Mouse (Mus musculus) kidney, adult 18-20 months (tissue): ENCODE measurements around the gene Rmi2.

Experiments
- DNase-seq: peaks from one replicate; pipeline ENCODE4 v3.0.0; 2021

Gene Rmi2

GRCm38 (mm10) chr16:10867501-10867900 is 32.6 kb downstream of the Rmi2 start:
- no peak for DNase-seq

GRCm38 (mm10) chr16:10867904-10868440 is 33.1 kb downstream of the Rmi2 start:
- DNase-seq, result peak; percentile 73

- no peak for DNase-seq
Observed at GRCm38 (mm10) chr16:10870969-10871368, 36.1 kb downstream of the Rmi2 start.

- peak; percentile 9 for DNase-seq
Observed at GRCm38 (mm10) chr16:10872825-10873360, 38.0 kb downstream of the Rmi2 start.

- peak; percentile 84 for DNase-seq
Observed at GRCm38 (mm10) chr16:10873654-10874053, 38.8 kb downstream of the Rmi2 start.

GRCm38 (mm10) chr16:10878227-10878626 is 43.4 kb downstream of the Rmi2 start:
- no peak for DNase-seq

- DNase-seq, result peak; percentile 69
Observed at GRCm38 (mm10) chr16:10879467-10879866, 44.6 kb downstream of the Rmi2 start.

- DNase-seq, result no peak
Observed at GRCm38 (mm10) chr16:10881231-10881962, 46.5 kb downstream of the Rmi2 start.

- no peak for DNase-seq
Observed at GRCm38 (mm10) chr16:10887436-10887835, 52.6 kb downstream of the Rmi2 start.

- no peak for DNase-seq
Observed at GRCm38 (mm10) chr16:10890363-10890762, 55.5 kb downstream of the Rmi2 start.

- DNase-seq, result no peak
Observed at GRCm38 (mm10) chr16:10893161-10893560, 58.3 kb downstream of the Rmi2 start.

- DNase-seq, result no peak
Observed at GRCm38 (mm10) chr16:10895906-10896305, 61.0 kb downstream of the Rmi2 start.

- DNase-seq, result no peak
Observed at GRCm38 (mm10) chr16:10897372-10897771, 62.5 kb downstream of the Rmi2 start.

GRCm38 (mm10) chr16:10900736-10901135 is 65.9 kb downstream of the Rmi2 start:
- DNase-seq, result no peak

- no peak for DNase-seq
Observed at GRCm38 (mm10) chr16:10901956-10902355, 67.1 kb downstream of the Rmi2 start.

- DNase-seq, result no peak
Observed at GRCm38 (mm10) chr16:10902849-10903248, 68.0 kb downstream of the Rmi2 start.

- DNase-seq, result no peak
Observed at GRCm38 (mm10) chr16:10905661-10906113, 70.8 kb downstream of the Rmi2 start.

GRCm38 (mm10) chr16:10910541-10910940 is 75.7 kb downstream of the Rmi2 start:
- no peak for DNase-seq

GRCm38 (mm10) chr16:10911061-10911460 is 76.2 kb downstream of the Rmi2 start:
- no peak for DNase-seq

- no peak for DNase-seq
Observed at GRCm38 (mm10) chr16:10915066-10915465, 80.2 kb downstream of the Rmi2 start.

GRCm38 (mm10) chr16:10916271-10916670 is 81.4 kb downstream of the Rmi2 start:
- DNase-seq, result no peak

GRCm38 (mm10) chr16:10919856-10920255 is 85.0 kb downstream of the Rmi2 start:
- DNase-seq, result no peak

- DNase-seq, result no peak
Observed at GRCm38 (mm10) chr16:10923561-10923960, 88.7 kb downstream of the Rmi2 start.

- peak; percentile 50 for DNase-seq
Observed at GRCm38 (mm10) chr16:10925591-10926180, 90.8 kb downstream of the Rmi2 start.
